Mouse (Mus musculus) spleen, adult 2 months (tissue): ENCODE data around the gene Nrp2. TPM values are rescaled to one million over a fixed set of nuclear protein-coding genes. Genes with fewer than 3 reads are reported as not detected.

Experiments used
- DNase-seq, 2 experiments: peaks; one replicate each; pipeline versions ENCODE4 v3.0.0 to v3.0.0-alpha.2; 2012 to 2021; ENCODE audit warnings: low spot score in 2 of 2, low read depth in 1 of 2
- H3K27ac ChIP-seq: fragments of 200-500 bp; 2 replicates; pipeline ENCODE4 v1.5.1; 2012; ENCODE audit warnings: low read length, inconsistent platforms; ENCODE audit not compliant: insufficient read depth
- H3K27me3 ChIP-seq: fragments of 200-500 bp; 2 replicates; pipeline ENCODE4 v1.6.1; 2012; ENCODE audit warnings: mild to moderate bottlenecking, moderate library complexity, low read length, inconsistent platforms; ENCODE audit not compliant: control insufficient read depth, insufficient read depth
- H3K36me3 ChIP-seq: fragments of 200-500 bp; 2 replicates; pipeline ENCODE4 v1.6.1; 2012; ENCODE audit warnings: mild to moderate bottlenecking, low read length, inconsistent platforms; ENCODE audit not compliant: control insufficient read depth, insufficient read depth
- H3K4me1 ChIP-seq: fragments of 200-500 bp; 2 replicates; pipeline ENCODE4 v1.6.1; 2011; ENCODE audit warnings: inconsistent platforms; ENCODE audit not compliant: control insufficient read depth, insufficient read depth, insufficient read length
- H3K4me3 ChIP-seq: fragments of 200-500 bp; 2 replicates; pipeline ENCODE4 v1.5.1; 2011; ENCODE audit warnings: mild to moderate bottlenecking, inconsistent platforms; ENCODE audit not compliant: insufficient read depth, insufficient read length; ENCODE audit errors: extremely low read depth
- CTCF ChIP-seq: fragments of 200-500 bp; IDR thresholded peaks from 2 replicates; pipeline ENCODE4 v1.5.1; 2011; ENCODE audit warnings: mild to moderate bottlenecking, inconsistent platforms; ENCODE audit not compliant: insufficient read depth, insufficient read length, insufficient replicate concordance; ENCODE audit errors: extremely low read depth
- POLR2A ChIP-seq: fragments of 200-500 bp; IDR thresholded peaks from 2 replicates; pipeline ENCODE4 v1.6.1; 2011; ENCODE audit warnings: low read depth, low read length, inconsistent platforms
- WGBS: fragments of 180-500 bp; shearing (Covaris S2); methylation state at CpG from one replicate; pipeline ENCODE4 v1.1.7; 2018; 5-methylcytosine and 5-hydroxymethylcytosine counted together
- polyA plus RNA-seq: library from polyadenylated mRNA; depleted of rRNA; stranded (reverse); fragments of >200 nt; gene quantifications from 2 replicates; pipeline ENCODE4 v1.2.3, GENCODE M21; 2012

Gene Nrp2
- polyA plus RNA-seq, 1 experiment, result 6.1 TPM

DNA sequence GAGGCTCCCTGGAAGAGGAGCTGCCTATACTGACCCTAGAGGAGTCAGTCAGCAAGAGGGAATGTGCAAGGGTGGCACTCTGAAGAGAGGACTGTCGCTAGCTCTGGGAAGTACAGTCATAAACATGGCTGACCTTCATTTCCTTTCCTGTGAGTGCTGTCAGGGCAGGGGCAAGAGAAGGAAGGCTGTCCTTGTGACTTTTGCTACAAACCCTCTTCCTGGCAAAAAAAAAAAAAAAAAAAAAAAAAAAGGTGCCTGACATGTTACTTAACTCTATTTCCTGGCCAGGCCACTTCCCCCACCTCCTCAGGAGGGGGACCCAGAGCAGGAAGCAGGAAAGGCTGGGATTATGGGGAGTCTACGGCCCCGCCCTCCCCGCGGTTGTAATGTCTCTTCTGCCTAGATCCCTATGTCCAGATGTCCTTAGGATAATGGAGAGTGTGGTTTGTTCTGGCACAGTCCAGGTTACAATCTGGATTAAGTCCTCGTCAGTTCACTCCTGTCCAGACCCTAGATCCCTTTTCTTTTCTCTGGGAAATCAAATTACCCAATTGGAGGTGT is 21.5 kb downstream of the Nrp2 start:
- H3K27me3 ChIP-seq, result no peaks in the 10 kb centered on the region
- no peaks in the 10 kb centered on the region for H3K36me3 ChIP-seq
- no peak for DNase-seq
- 59% methylated on average over 6 of the region's 6 CpGs for WGBS
- TF ChIP-seq POLR2A, result no peak
- no peak for TF ChIP-seq CTCF
- no peak overlapping the region for H3K27ac ChIP-seq
- peaks cover 17% of the 10 kb centered on the region; the same call in 1 of the 2 replicates for H3K4me1 ChIP-seq
- no peak overlapping the region for H3K4me3 ChIP-seq

DNA sequence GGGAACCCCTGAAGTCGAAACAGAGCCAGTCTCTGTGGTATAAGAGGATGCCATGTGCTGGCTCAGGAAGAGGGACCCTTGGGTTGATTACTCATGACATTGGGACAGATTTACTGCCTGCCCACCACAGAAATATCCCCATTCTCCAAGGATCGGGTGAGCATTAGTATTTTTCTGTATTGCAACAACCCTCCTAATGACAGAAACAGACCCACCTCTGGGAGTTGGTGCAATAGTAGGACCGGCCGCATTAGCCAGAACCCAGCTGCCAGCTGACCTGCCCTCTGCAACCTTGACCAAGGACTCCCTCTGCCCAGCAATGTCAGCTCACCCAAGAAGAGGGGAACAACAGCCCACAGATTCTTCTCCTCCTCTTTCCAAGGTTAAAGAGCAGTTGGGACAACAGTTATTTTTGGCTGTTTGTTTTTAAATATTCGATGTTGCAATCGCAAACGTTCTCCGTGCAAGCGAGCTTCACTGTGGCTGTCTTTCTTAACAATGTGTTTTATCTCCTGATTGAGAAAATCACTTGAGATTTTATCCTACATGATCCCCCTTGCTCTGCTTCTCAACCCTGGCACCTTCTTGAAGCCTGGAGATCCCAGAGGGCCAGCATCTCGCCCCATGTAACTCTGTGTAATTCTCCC is 22.1 kb downstream of the Nrp2 start:
- H3K4me3 ChIP-seq, result no peak overlapping the region
- H3K36me3 ChIP-seq, result no peaks in the 10 kb centered on the region
- no peak overlapping the region for H3K27ac ChIP-seq
- peaks cover 11% of the 10 kb centered on the region; the same call in 1 of the 2 replicates for H3K4me1 ChIP-seq
- DNase-seq, result no peak
- 70% methylated on average over 10 of the region's 10 CpGs for WGBS
- TF ChIP-seq POLR2A (no peak), CTCF (no peak)
- no peaks in the 10 kb centered on the region for H3K27me3 ChIP-seq

DNA sequence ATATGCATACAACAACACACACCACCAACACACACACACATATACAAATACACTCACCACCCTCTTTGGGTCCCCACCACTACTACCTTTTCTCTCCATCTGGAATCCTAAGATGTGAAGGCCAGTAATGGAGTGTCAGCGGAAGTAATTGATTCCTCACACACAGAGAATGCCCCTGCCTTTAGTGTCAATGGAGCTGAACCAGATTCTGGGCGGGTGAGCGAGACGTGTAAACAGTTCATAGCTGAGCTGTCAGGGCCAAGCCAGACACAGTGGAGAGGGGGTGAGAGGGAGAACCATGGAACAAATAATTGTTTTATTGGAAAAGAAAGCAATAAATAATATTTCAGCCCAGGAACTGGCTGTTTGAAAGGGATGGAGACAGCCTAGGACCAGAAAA is 24.1 kb downstream of the Nrp2 start:
- no peak for DNase-seq
- no peaks in the 10 kb centered on the region; the same call in 1 of the 2 replicates for H3K4me1 ChIP-seq
- no peak overlapping the region for H3K27ac ChIP-seq
- no peak for TF ChIP-seq POLR2A
- no peak for TF ChIP-seq CTCF
- 90% methylated on average over 4 of the region's 4 CpGs for WGBS
- H3K27me3 ChIP-seq, result no peaks in the 10 kb centered on the region
- no peaks in the 10 kb centered on the region for H3K36me3 ChIP-seq
- no peak overlapping the region for H3K4me3 ChIP-seq

DNA sequence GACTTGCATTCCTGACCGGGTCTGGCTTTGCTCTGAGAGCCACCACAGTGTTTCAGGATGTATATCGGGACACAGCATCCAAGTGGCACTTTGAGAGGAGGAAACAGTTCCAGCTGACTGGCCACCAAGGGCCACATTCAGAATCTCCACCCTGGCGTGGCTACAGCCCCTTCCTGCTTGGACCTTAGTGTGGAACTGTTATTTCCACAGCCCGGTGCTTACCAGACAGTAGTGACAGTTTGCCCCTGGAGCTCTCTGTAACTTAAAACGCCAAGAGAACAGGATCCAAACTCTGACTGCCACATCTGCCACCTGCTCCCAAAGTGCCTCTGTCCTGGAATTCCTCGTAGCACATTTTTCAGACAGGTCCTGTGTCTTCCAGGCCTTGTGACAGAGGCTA is 25.3 kb downstream of the Nrp2 start:
- no peaks in the 10 kb centered on the region for H3K27me3 ChIP-seq
- H3K4me3 ChIP-seq, result no peak overlapping the region
- no peaks in the 10 kb centered on the region for H3K36me3 ChIP-seq
- DNase-seq, result no peak
- H3K27ac ChIP-seq, result no peak overlapping the region
- TF ChIP-seq POLR2A, result no peak
- no peak for TF ChIP-seq CTCF
- WGBS, result 68% methylated on average over 6 of the region's 6 CpGs
- H3K4me1 ChIP-seq, result no peaks in the 10 kb centered on the region; the same call in 1 of the 2 replicates

DNA sequence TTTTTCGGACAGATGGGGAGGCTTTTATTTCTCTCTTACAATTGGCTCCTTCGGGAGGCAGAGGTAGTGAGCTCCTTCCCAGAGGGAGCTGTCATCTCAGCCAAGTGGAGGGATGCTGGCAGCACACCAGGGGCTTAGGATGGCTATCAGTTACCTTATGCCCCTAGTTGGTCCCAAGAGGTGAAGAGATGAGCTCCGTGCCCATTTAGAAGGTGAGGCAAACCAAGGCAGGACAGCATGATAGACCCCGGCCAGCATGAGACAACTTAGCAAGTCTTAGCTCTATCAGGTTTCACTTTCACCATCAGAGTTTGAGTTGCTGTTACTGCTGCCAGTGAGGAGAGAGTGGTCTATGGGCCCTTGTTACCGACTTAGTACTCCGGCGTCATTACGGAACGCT is 25.8 kb downstream of the Nrp2 start:
- TF ChIP-seq CTCF (no peak), POLR2A (no peak)
- Histone ChIP-seq H3K27me3 (no peaks in the 10 kb centered on the region), H3K36me3 (no peaks in the 10 kb centered on the region), H3K4me1 (no peaks in the 10 kb centered on the region; the same call in 1 of the 2 replicates), H3K27ac (no peak overlapping the region), H3K4me3 (no peak overlapping the region)
- WGBS, result 81% methylated on average over 9 of the region's 9 CpGs
- DNase-seq, result no peak

DNA sequence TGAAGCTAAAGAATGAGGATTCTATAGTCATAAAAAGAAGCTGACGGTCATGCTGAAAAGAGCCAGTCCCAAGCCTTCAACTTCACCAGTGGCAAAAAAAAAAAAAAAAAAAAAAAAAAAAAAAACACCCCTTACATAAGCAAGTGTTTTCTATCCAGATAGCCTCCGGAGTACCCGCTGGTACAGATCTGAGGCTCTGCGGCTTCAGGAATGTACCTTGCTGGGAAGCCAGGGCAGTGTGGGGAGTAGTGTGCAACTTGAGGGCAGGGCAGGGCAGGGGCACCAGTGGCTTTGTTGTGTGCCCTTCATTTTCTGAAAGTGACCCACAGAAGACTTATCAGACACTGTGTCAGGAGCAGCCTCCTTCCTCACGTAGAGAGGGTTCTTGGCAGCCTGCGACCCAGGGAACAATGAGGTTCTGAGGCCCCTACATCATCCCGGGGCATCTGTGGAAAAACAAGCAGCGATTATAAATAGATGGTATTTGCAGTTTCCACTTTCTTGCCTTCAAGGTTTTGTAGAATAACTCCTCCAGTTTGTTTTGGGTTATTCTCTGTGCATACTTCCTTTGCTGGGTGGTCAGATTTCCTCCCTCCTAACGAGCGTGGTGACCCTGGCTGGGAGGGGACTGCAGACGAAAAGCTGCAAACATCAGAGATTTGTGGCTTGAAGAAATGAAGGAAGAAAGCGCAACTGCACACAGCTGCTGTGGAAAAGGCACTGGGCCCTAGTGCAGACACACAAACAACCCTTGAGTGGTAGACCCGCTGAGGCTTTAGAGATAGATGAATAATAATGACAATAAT is 26.5 kb downstream of the Nrp2 start:
- no peaks in the 10 kb centered on the region for H3K27me3 ChIP-seq
- peak overlapping the region; percentile 42; the same call in 1 of the 2 replicates for H3K27ac ChIP-seq
- no peaks in the 10 kb centered on the region for H3K36me3 ChIP-seq
- DNase-seq, result no peak
- no peaks in the 10 kb centered on the region; the same call in none of the 2 replicates for H3K4me1 ChIP-seq
- no peak overlapping the region for H3K4me3 ChIP-seq
- TF ChIP-seq CTCF, result no peak
- TF ChIP-seq POLR2A, result no peak
- 23% methylated on average over 13 of the region's 13 CpGs for WGBS
